8 mouse cellular contexts compared by ENCODE assay signal in the genomic region with DNA sequence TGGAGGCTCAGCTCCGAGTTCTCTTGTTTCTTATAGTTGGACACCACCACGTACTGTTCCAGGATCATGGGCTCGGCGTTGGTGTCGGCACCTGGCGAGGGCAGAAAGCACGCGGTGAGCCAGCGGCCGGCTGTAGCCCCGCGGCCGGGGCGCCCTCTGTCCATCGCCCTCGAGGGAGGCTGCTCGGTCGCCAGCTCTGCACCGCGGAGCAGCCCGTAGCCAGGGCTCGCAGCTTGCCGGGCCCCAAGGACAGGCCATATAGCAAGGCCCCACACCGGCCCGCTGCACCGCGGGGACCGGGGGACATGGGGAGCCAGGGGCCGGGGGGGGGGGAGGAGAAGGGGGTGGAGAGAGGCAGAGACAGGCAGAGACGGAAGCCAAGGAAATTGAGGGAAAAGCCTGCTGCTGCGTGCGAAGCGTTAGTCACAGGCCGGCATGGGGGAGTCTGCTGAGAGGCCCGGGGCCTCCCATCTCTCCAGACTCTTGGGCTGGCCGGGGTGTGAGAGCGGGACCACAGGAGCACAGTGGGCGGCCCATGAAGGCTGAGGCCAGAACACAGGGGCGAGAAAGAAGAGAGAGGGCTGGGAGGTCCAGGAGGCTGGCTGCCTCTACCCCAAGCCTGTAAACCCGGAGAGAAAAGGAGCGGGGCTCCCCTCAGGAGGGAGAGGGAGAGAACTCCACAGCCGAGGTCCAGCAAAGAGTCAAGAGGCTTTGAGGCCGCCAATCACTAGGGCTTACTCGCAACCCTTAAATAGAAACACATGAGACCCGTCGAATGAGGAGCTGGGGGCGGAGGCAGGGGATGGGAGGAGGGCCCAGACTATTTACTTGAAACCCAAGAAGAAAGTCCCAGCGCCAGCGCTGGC.
DNase-seq lines count a peak whose midpoint lies in the region; ATAC-seq and TF ChIP-seq lines count a peak whose summit lies in the region.

No protein-coding gene starts in this region.

- 8% methylated on average over 49 of the region's 49 CpGs for whole genome bisulfite sequencing in heart, adult 2 months
- WGBS in lung, embryonic 14.5 days = 3% methylated on average over 49 of the region's 49 CpGs

- H3K4me3 ChIP-seq in heart, adult 2 months = peak overlapping the region; percentile 58
- peak overlapping the region; percentile 63 for H3K4me3 ChIP-seq in lung, embryonic 14.5 days (ENCODE audit: low read depth, low read length)

- DNase-seq in frontal cortex, postnatal 10 days (ENCODE audit: low spot score in 2 of 2) = no peak
- peak; percentile 78 for DNase-seq in embryo, embryonic 11.5 days (ENCODE audit: low read depth, low spot score)
- peak; percentile 84 to 88 for DNase-seq in heart, adult 2 months
- DNase-seq in kidney, adult 18-20 months = peak; percentile 55
- peak; percentile 93 for DNase-seq in lung, embryonic 14.5 days
- DNase-seq in ovary, postnatal 36 days (ENCODE audit: low spot score) = peak; percentile 79
- no peak for DNase-seq in right cerebral cortex, postnatal 36 days (ENCODE audit: low spot score in 2 of 2)

- H3K9me3 ChIP-seq in lung, embryonic 14.5 days (ENCODE audit: low read depth, low read length) = no peaks in the 10 kb centered on the region

- TF ChIP-seq POLR2A in heart, adult 2 months (IDR thresholded peaks at IDR 0.05; ENCODE audit: insufficient read depth, low read depth, low read length) = peak; percentile 85

- no peaks in the 10 kb centered on the region for H3K27me3 ChIP-seq in heart, adult 2 months (ENCODE audit: control insufficient read depth, insufficient read depth, low read length)
- no peaks in the 10 kb centered on the region for H3K27me3 ChIP-seq in lung, embryonic 14.5 days (ENCODE audit: insufficient read depth, low read length)

- peak overlapping the region; percentile 94 for H3K4me2 ChIP-seq in lung, embryonic 14.5 days

- TF ChIP-seq EP300 in heart, adult 2 months (IDR thresholded peaks at IDR 0.05; ENCODE audit: insufficient read depth, low read depth, low read length) = no peak

- no peaks in the 10 kb centered on the region for H3K79me2 ChIP-seq in heart, adult 2 months (replicated peaks; ENCODE audit: control insufficient read depth, insufficient read depth, low read length)

- H3K36me3 ChIP-seq in heart, adult 2 months (ENCODE audit: control insufficient read depth, insufficient read depth, low read length) = no peaks in the 10 kb centered on the region
- H3K36me3 ChIP-seq in lung, embryonic 14.5 days (ENCODE audit: insufficient read depth) = peaks cover 26% of the 10 kb centered on the region

- H3K4me1 ChIP-seq in heart, adult 2 months (ENCODE audit: control insufficient read depth, insufficient read depth, low read length) = peaks cover 31% of the 10 kb centered on the region
- peaks cover 39% of the 10 kb centered on the region for H3K4me1 ChIP-seq in lung, embryonic 14.5 days (ENCODE audit: insufficient read depth)

- ATAC-seq in frontal cortex, adult (ENCODE audit: low TSS enrichment) = peak; percentile 47; the same call in 1 of the 2 replicates
- ATAC-seq in lung, embryonic 14.5 days (ENCODE audit: insufficient read depth) = peak; percentile 84

- TF ChIP-seq CTCF in heart, adult 2 months (IDR thresholded peaks at IDR 0.05) = no peak
- no peak for TF ChIP-seq CTCF in lung, embryonic 14.5 days (IDR thresholded peaks at IDR 0.05; ENCODE audit: low read depth)

- peak overlapping the region; percentile 76 for H3K9ac ChIP-seq in heart, adult 2 months (ENCODE audit: low read depth, low read length)
- H3K9ac ChIP-seq in lung, embryonic 14.5 days = peak overlapping the region; percentile 87

- peak overlapping the region; percentile 93 for H3K27ac ChIP-seq in heart, adult 2 months
- peak overlapping the region; percentile 97 for H3K27ac ChIP-seq in lung, embryonic 14.5 days (ENCODE audit: low read depth)

- intact Hi-C loops in heart, adult 2 months (cut with DNase I) = loop anchor here (2.0 kb wide), 1 partner anchor 14 kb away; no protein-coding TSS in a partner anchor

Comparison
In these comparisons a context has a peak if more than half of its experiments do, and no peak if none do; other contexts are left out.
1. DNase-seq: peak in embryo, embryonic 11.5 days (single experiment), heart, adult 2 months (2 of 2), kidney, adult 18-20 months (single experiment), lung, embryonic 14.5 days (single experiment) and ovary, postnatal 36 days (single experiment); none in frontal cortex, postnatal 10 days (0 of 2) and right cerebral cortex, postnatal 36 days (0 of 2).